Mouse (Mus musculus) liver, embryonic 11.5 days (tissue): ENCODE data around the gene Ndufaf2. TPM values are rescaled to one million over a fixed set of nuclear protein-coding genes. Genes with fewer than 3 reads are reported as not detected.

ENCODE experiments used
- ATAC-seq: fragments of 200-750 bp; cut with Nextera tagmentation; replicated peaks from 2 replicates; pipeline ENCODE4 v1.8.0; 2017; ENCODE audit warnings: moderate number of reproducible peaks, mild to moderate bottlenecking, moderate TSS enrichment, moderate library complexity; ENCODE audit not compliant: low FRiP score
- DNase-seq: peaks from one replicate; pipeline ENCODE4 v3.0.0-alpha.2; 2017; ENCODE audit warnings: low spot score
- H3K27ac ChIP-seq: fragments of 300-500 bp; sonication (generic); 2 replicates; pipeline ENCODE4 v1.5.1; 2014; ENCODE audit warnings: mild to moderate bottlenecking, low read depth, low read length, control low read depth
- H3K27me3 ChIP-seq: fragments of 300-500 bp; sonication (generic); replicated peaks from 2 replicates; pipeline ENCODE4 v1.6.1; 2014; ENCODE audit warnings: low read length, mixed read lengths; ENCODE audit not compliant: control insufficient read depth, insufficient read depth
- H3K36me3 ChIP-seq: fragments of 300-500 bp; sonication (generic); 2 replicates; pipeline ENCODE4 v1.6.1; 2014; ENCODE audit warnings: mild to moderate bottlenecking, low read length, moderate library complexity, mixed read lengths; ENCODE audit not compliant: control insufficient read depth, insufficient read depth
- H3K4me1 ChIP-seq: fragments of 300-500 bp; sonication (generic); replicated peaks from 2 replicates; pipeline ENCODE4 v1.6.1; 2014; ENCODE audit warnings: low read length, mixed read lengths; ENCODE audit not compliant: control insufficient read depth, insufficient read depth
- H3K4me2 ChIP-seq: fragments of 300-500 bp; sonication (generic); 2 replicates; pipeline ENCODE4 v1.6.1; 2014; ENCODE audit warnings: mild to moderate bottlenecking, control low read depth, moderate library complexity
- H3K4me3 ChIP-seq: fragments of 300-500 bp; sonication (generic); 2 replicates; pipeline ENCODE4 v1.5.1; 2014; ENCODE audit warnings: low read depth, low read length, control low read depth
- H3K9ac ChIP-seq: fragments of 300-500 bp; sonication (generic); 2 replicates; pipeline ENCODE4 v1.6.1; 2014; ENCODE audit warnings: low read depth, low read length, control low read depth
- H3K9me3 ChIP-seq: fragments of 300-500 bp; sonication (generic); 2 replicates; pipeline ENCODE4 v1.6.1; 2016; ENCODE audit warnings: low read length, inconsistent platforms, mixed read lengths; ENCODE audit not compliant: control insufficient read depth
- WGBS: fragments of 180-500 bp; shearing (Covaris S2); extraction: QIAGEN DNeasy Blood & Tissue Kit; methylation state at CpG from one replicate; pipeline ENCODE4 v1.1.7; 2014; 5-methylcytosine and 5-hydroxymethylcytosine counted together
- polyA plus RNA-seq: library from polyadenylated mRNA; unstranded; fragments of >200 nt; fragmentation: Nextera tagmentation; extraction: Ambion mirVana; gene quantifications from 2 replicates; pipeline ENCODE4 v1.2.1, GENCODE M21; 2014

Gene Ndufaf2
- polyA plus RNA-seq, 1 experiment from 2014 or later, result 88.3 TPM

DNA sequence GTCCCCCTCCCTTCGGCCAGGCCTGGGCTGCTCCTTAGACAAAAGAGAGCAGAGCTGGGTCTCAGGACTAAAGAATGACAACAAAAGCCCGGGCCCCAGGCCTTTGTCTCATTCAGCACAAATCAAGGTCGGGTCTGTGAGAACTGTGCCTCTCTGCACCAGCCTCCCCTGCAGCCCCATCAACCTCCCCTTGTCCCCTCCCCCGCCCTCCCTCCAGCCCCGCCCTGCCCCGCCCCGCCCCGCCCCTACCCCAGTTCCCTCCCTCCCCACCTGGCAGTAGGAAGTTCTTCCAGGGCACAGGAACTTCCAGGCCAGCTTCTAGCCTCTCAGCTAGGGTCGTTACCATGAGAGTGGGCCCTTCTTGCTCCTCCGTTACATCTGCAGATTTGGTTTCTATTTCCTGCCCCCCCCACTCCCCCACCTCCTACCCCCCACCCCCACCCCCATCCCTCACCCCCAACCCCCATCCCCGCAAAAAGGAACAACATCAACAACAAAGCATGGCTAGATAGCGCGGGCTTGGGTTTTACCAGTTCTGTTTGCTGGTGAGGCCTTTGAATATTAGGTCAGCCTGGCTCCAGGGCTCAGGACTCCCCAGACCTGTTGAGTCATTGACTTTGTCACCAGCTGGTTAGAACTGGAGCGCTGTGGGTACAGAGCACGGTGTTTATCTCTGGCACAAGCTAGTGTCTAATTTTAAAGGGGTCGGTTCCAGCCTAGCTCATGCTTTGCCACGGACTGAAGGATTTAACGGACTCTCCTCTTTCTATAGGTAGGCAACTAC lies 202.9 kb downstream of the Ndufaf2 start:
- H3K4me1 ChIP-seq, result peaks cover 12% of the 10 kb centered on the region
- 11% methylated on average over 16 of the region's 18 CpGs for WGBS
- H3K4me3 ChIP-seq, result no peak overlapping the region
- no peaks in the 10 kb centered on the region for H3K27me3 ChIP-seq
- H3K9me3 ChIP-seq, result no peaks in the 10 kb centered on the region
- no peak overlapping the region for H3K27ac ChIP-seq
- peak overlapping the region; percentile 48 for H3K4me2 ChIP-seq
- DNase-seq (peak; percentile 46), ATAC-seq (peak; percentile 78)
- no peak overlapping the region for H3K9ac ChIP-seq
- H3K36me3 ChIP-seq, result no peaks in the 10 kb centered on the region

- Histone ChIP-seq H3K4me1 (peaks cover 12% of the 10 kb centered on the region), H3K9me3 (no peaks in the 10 kb centered on the region), H3K4me2 (peak overlapping the region; percentile 48), H3K4me3 (no peak overlapping the region), H3K9ac (no peak overlapping the region), H3K36me3 (no peaks in the 10 kb centered on the region), H3K27ac (peak overlapping the region; percentile 10; the same call in 1 of the 2 replicates), H3K27me3 (no peaks in the 10 kb centered on the region)
- DNase-seq (peak; percentile 39), ATAC-seq (peak; percentile 41; the same call in 1 of the 2 replicates)
- 37% methylated on average over 16 of the region's 16 CpGs for WGBS
Observed at GRCm38 (mm10) chr13:107954445-107955261, 203.8 kb downstream of the Ndufaf2 start.

DNA sequence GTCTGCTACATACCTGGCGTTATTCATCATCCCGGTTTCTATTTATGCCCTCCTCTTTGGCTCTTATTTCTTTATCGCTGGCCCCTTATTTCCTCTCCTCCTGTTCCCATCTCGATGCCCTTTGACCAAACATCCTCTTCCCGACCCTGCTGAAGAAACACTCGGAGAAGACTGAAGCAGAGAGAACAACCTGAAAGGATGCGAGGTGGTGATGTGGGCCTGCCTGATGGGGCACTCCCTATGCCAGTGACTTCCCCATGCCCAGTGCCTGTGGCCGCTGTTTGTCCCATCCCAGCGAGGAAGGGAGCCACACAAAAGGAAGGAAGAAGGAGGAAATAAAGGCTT lies 204.4 kb downstream of the Ndufaf2 start:
- no peak overlapping the region for H3K4me3 ChIP-seq
- peak overlapping the region; percentile 10; the same call in 1 of the 2 replicates for H3K27ac ChIP-seq
- H3K4me2 ChIP-seq, result no peak overlapping the region
- peaks cover 12% of the 10 kb centered on the region for H3K4me1 ChIP-seq
- H3K9me3 ChIP-seq, result no peaks in the 10 kb centered on the region
- DNase-seq (no peak), ATAC-seq (no peak; the same call in 1 of the 2 replicates)
- H3K9ac ChIP-seq, result no peak overlapping the region
- H3K27me3 ChIP-seq, result no peaks in the 10 kb centered on the region
- H3K36me3 ChIP-seq, result no peaks in the 10 kb centered on the region
- WGBS, result 25% methylated on average over 9 of the region's 9 CpGs

Other genes starting within 250 kb of the Ndufaf2 start
- 48.0 and 55.0 TPM in 2 replicates for gene Smim15, start 114.2 kb downstream of the Ndufaf2 start, polyA plus RNA-seq
- 19.6 and 21.0 TPM in 2 replicates for gene Ercc8, start 108 bp upstream of the Ndufaf2 start, polyA plus RNA-seq
- 3.4 and 4.0 TPM in 2 replicates for gene Elovl7, start 55.8 kb upstream of the Ndufaf2 start, polyA plus RNA-seq
- 13.5 and 14.9 TPM in 2 replicates for gene Depdc1b, start 157.7 kb upstream of the Ndufaf2 start, polyA plus RNA-seq